Mouse (Mus musculus): ENCODE data around the gene Thada. TPM values are rescaled to one million over a fixed set of nuclear protein-coding genes. Genes with fewer than 3 reads are reported as not detected.

Thada gene
- polyA plus RNA-seq, 1 experiment from 2014 or later: 8.1 TPM

GRCm38 (mm10) chr17:84148499-84149484, 317.2 kb downstream of the Thada start:
- peaks cover 36 to 43% of the 10 kb centered on the region in 2 experiments for H3K4me1 ChIP-seq (ENCODE audit: control insufficient read depth in 2 of 2, insufficient read depth in 2 of 2, low read length in 2 of 2)
- peak; percentile 74 for ATAC-seq (ENCODE audit: insufficient number of reproducible peaks, insufficient read depth, low FRiP score, low read depth)
- no peaks in the 10 kb centered on the region for H3K27me3 ChIP-seq (ENCODE audit: control insufficient read depth, insufficient read depth, low read length)
- no peaks in the 10 kb centered on the region for H3K36me3 ChIP-seq (ENCODE audit: control insufficient read depth, insufficient read depth, low read length)
- no peaks in the 10 kb centered on the region for H3K9me3 ChIP-seq (ENCODE audit: control insufficient read depth, low read length)
- H3K9ac ChIP-seq (ENCODE audit: low read length): peak overlapping the region; percentile 55; the same call in 1 of the 2 replicates
- no peak overlapping the region for H3K4me3 ChIP-seq (ENCODE audit: control insufficient read depth in 1 of 2, insufficient read depth in 1 of 2, low read depth in 1 of 2, low read length in 2 of 2)
- peak overlapping the region; percentile 73 to 76 for H3K27ac ChIP-seq (replicated peaks in 1 of 2; ENCODE audit: control insufficient read depth in 1 of 2, insufficient read depth in 1 of 2, low read depth in 2 of 2, low read length in 2 of 2)
- no peak overlapping the region for H3K4me2 ChIP-seq (ENCODE audit: low read length)
- 26% methylated on average over 11 of the region's 11 CpGs for WGBS

- Histone ChIP-seq H3K4me1 (ENCODE audit: control insufficient read depth in 2 of 2, insufficient read depth in 2 of 2, low read length in 2 of 2) (peaks cover 39 to 46% of the 10 kb centered on the region in 2 experiments), H3K4me3 (ENCODE audit: control insufficient read depth in 1 of 2, insufficient read depth in 1 of 2, low read depth in 1 of 2, low read length in 2 of 2) (no peak overlapping the region), H3K9ac (ENCODE audit: low read length) (no peak overlapping the region), H3K4me2 (ENCODE audit: low read length) (no peak overlapping the region), H3K27ac (replicated peaks in 1 of 2; ENCODE audit: control insufficient read depth in 1 of 2, insufficient read depth in 1 of 2, low read depth in 2 of 2, low read length in 2 of 2) (peak overlapping the region in 1 of 2 experiments; percentile 41; a peak in 1 of 4 replicates), H3K27me3 (ENCODE audit: control insufficient read depth, insufficient read depth, low read length) (no peaks in the 10 kb centered on the region), H3K36me3 (ENCODE audit: control insufficient read depth, insufficient read depth, low read length) (no peaks in the 10 kb centered on the region), H3K9me3 (ENCODE audit: control insufficient read depth, low read length) (no peaks in the 10 kb centered on the region)
- ATAC-seq (ENCODE audit: insufficient number of reproducible peaks, insufficient read depth, low FRiP score, low read depth): no peak
- WGBS: 49% methylated on average over 11 of the region's 11 CpGs
Measured at GRCm38 (mm10) chr17:84147183-84148108, 318.6 kb downstream of the Thada start.

- no peak for ATAC-seq (ENCODE audit: insufficient number of reproducible peaks, insufficient read depth, low FRiP score, low read depth)
- Histone ChIP-seq H3K27ac (replicated peaks in 1 of 2; ENCODE audit: control insufficient read depth in 1 of 2, insufficient read depth in 1 of 2, low read depth in 2 of 2, low read length in 2 of 2) (peak overlapping the region; percentile 39 to 78; a peak in 3 of 4 replicates), H3K9ac (ENCODE audit: low read length) (peak overlapping the region; percentile 30; the same call in 1 of the 2 replicates), H3K4me2 (ENCODE audit: low read length) (0 out of 2 replicates have a peak overlapping the region, but pooled peaks have one; percentile 5), H3K4me3 (ENCODE audit: control insufficient read depth in 1 of 2, insufficient read depth in 1 of 2, low read depth in 1 of 2, low read length in 2 of 2) (no peak overlapping the region), H3K27me3 (ENCODE audit: control insufficient read depth, insufficient read depth, low read length) (no peaks in the 10 kb centered on the region), H3K36me3 (ENCODE audit: control insufficient read depth, insufficient read depth, low read length) (no peaks in the 10 kb centered on the region), H3K4me1 (ENCODE audit: control insufficient read depth in 2 of 2, insufficient read depth in 2 of 2, low read length in 2 of 2) (peaks cover 42 to 45% of the 10 kb centered on the region in 2 experiments), H3K9me3 (ENCODE audit: control insufficient read depth, low read length) (no peaks in the 10 kb centered on the region)
- 74% methylated on average over 7 of the region's 7 CpGs for WGBS
Measured at GRCm38 (mm10) chr17:84146458-84147182, 319.4 kb downstream of the Thada start.

GRCm38 (mm10) chr17:84145826-84146287, 320.1 kb downstream of the Thada start:
- ATAC-seq (ENCODE audit: insufficient number of reproducible peaks, insufficient read depth, low FRiP score, low read depth): no peak
- Histone ChIP-seq H3K36me3 (ENCODE audit: control insufficient read depth, insufficient read depth, low read length) (no peaks in the 10 kb centered on the region), H3K9ac (ENCODE audit: low read length) (no peak overlapping the region), H3K4me2 (ENCODE audit: low read length) (peak overlapping the region; percentile 5; the same call in 1 of the 2 replicates), H3K4me3 (ENCODE audit: control insufficient read depth in 1 of 2, insufficient read depth in 1 of 2, low read depth in 1 of 2, low read length in 2 of 2) (no peak overlapping the region), H3K9me3 (ENCODE audit: control insufficient read depth, low read length) (no peaks in the 10 kb centered on the region), H3K4me1 (ENCODE audit: control insufficient read depth in 2 of 2, insufficient read depth in 2 of 2, low read length in 2 of 2) (peaks cover 50 to 52% of the 10 kb centered on the region in 2 experiments), H3K27ac (replicated peaks in 1 of 2; ENCODE audit: control insufficient read depth in 1 of 2, insufficient read depth in 1 of 2, low read depth in 2 of 2, low read length in 2 of 2) (peak overlapping the region; percentile 68 to 78), H3K27me3 (ENCODE audit: control insufficient read depth, insufficient read depth, low read length) (no peaks in the 10 kb centered on the region)
- 40% methylated on average over 10 of the region's 10 CpGs for WGBS

GRCm38 (mm10) chr17:84144762-84145599, 321.0 kb downstream of the Thada start:
- Histone ChIP-seq H3K9ac (ENCODE audit: low read length) (no peak overlapping the region), H3K4me3 (ENCODE audit: control insufficient read depth in 1 of 2, insufficient read depth in 1 of 2, low read depth in 1 of 2, low read length in 2 of 2) (no peak overlapping the region), H3K4me1 (ENCODE audit: control insufficient read depth in 2 of 2, insufficient read depth in 2 of 2, low read length in 2 of 2) (peaks cover 57 to 61% of the 10 kb centered on the region in 2 experiments), H3K4me2 (ENCODE audit: low read length) (no peak overlapping the region), H3K9me3 (ENCODE audit: control insufficient read depth, low read length) (no peaks in the 10 kb centered on the region), H3K36me3 (ENCODE audit: control insufficient read depth, insufficient read depth, low read length) (no peaks in the 10 kb centered on the region), H3K27ac (replicated peaks in 1 of 2; ENCODE audit: control insufficient read depth in 1 of 2, insufficient read depth in 1 of 2, low read depth in 2 of 2, low read length in 2 of 2) (peak overlapping the region; percentile 51 to 78), H3K27me3 (ENCODE audit: control insufficient read depth, insufficient read depth, low read length) (no peaks in the 10 kb centered on the region)
- WGBS: 76% methylated on average over 5 of the region's 5 CpGs
- no peak for ATAC-seq (ENCODE audit: insufficient number of reproducible peaks, insufficient read depth, low FRiP score, low read depth)

- no peaks in the 10 kb centered on the region for H3K36me3 ChIP-seq (ENCODE audit: control insufficient read depth, insufficient read depth, low read length)
- H3K27ac ChIP-seq (replicated peaks in 1 of 2; ENCODE audit: control insufficient read depth in 1 of 2, insufficient read depth in 1 of 2, low read depth in 2 of 2, low read length in 2 of 2): no peak overlapping the region
- no peak overlapping the region for H3K4me2 ChIP-seq (ENCODE audit: low read length)
- peaks cover 54 to 55% of the 10 kb centered on the region in 2 experiments for H3K4me1 ChIP-seq (ENCODE audit: control insufficient read depth in 2 of 2, insufficient read depth in 2 of 2, low read length in 2 of 2)
- H3K4me3 ChIP-seq (ENCODE audit: control insufficient read depth in 1 of 2, insufficient read depth in 1 of 2, low read depth in 1 of 2, low read length in 2 of 2): no peak overlapping the region
- 86% methylated on average over 3 of the region's 3 CpGs for WGBS
- no peak overlapping the region for H3K9ac ChIP-seq (ENCODE audit: low read length)
- no peaks in the 10 kb centered on the region for H3K9me3 ChIP-seq (ENCODE audit: control insufficient read depth, low read length)
- no peak for ATAC-seq (ENCODE audit: insufficient number of reproducible peaks, insufficient read depth, low FRiP score, low read depth)
- no peaks in the 10 kb centered on the region for H3K27me3 ChIP-seq (ENCODE audit: control insufficient read depth, insufficient read depth, low read length)
Measured at GRCm38 (mm10) chr17:84144130-84144529, 321.9 kb downstream of the Thada start.

Measured in heart, embryonic 14.5 days (tissue).